In genomic region chrX:108834090-108834774, GRCm38 (mm10) we compare ENCODE assay signal across 8 mouse cellular contexts. TPM values are rescaled to one million over a fixed set of nuclear protein-coding genes. Genes with fewer than 3 reads are reported as not detected.
DNase-seq lines count a peak whose midpoint lies in the region; ATAC-seq and TF ChIP-seq lines count a peak whose summit lies in the region.

Gene Brwd3, minus strand, starts transcription at chrX:108834372.

- DNase-seq in c-Kit-negative CD71-positive TER-119-positive erythroid progenitor cells, embryonic 14.5 days (ENCODE audit: low read depth, low spot score): peak; percentile 67
- DNase-seq in fibroblast of lung, adult 2 months (ENCODE audit: low read depth): peak; percentile 81
- peak; percentile 84 to 94 for DNase-seq in kidney, postnatal 25 days
- peak; percentile 75 to 80 (median 76) for DNase-seq in liver, embryonic 14.5 days (ENCODE audit: low read depth in 3 of 3, low spot score in 3 of 3)
- peak; percentile 83 for DNase-seq in neural tube, embryonic 11.5 days (ENCODE audit: low spot score)
- DNase-seq in stomach, postnatal 0 days (ENCODE audit: low spot score): peak; percentile 88

- H3K36me3 ChIP-seq in heart, embryonic 15.5 days: no peaks in the 10 kb centered on the region
- H3K36me3 ChIP-seq in liver, embryonic 14.5 days (replicated peaks; ENCODE audit: control insufficient read depth, insufficient read depth, low read depth): no peaks in the 10 kb centered on the region
- no peaks in the 10 kb centered on the region for H3K36me3 ChIP-seq in neural tube, embryonic 11.5 days (ENCODE audit: control insufficient read depth, insufficient read depth, low read length)
- H3K36me3 ChIP-seq in stomach, postnatal 0 days (ENCODE audit: control insufficient read depth, insufficient read depth, low read length): no peaks in the 10 kb centered on the region

- H3K9ac ChIP-seq in heart, embryonic 15.5 days: peak within 1 kb of the TSS; percentile 57
- H3K9ac ChIP-seq in liver, embryonic 14.5 days (replicated peaks): peak within 1 kb of the TSS; percentile 75
- peak within 1 kb of the TSS; percentile 60 for H3K9ac ChIP-seq in neural tube, embryonic 11.5 days (ENCODE audit: low read length)
- H3K9ac ChIP-seq in stomach, postnatal 0 days (ENCODE audit: low read length): peak within 1 kb of the TSS; percentile 64

- H3K4me3 ChIP-seq in heart, embryonic 15.5 days: peak within 1 kb of the TSS; percentile 67
- H3K4me3 ChIP-seq in liver, embryonic 14.5 days (ENCODE audit: insufficient read depth in 1 of 2, low read depth in 2 of 2, low read length in 2 of 2): peak within 1 kb of the TSS; percentile 67 to 96
- peak within 1 kb of the TSS; percentile 47 for H3K4me3 ChIP-seq in neural tube, embryonic 11.5 days (ENCODE audit: low read depth, low read length)
- peak within 1 kb of the TSS; percentile 56 for H3K4me3 ChIP-seq in stomach, postnatal 0 days (ENCODE audit: low read depth, low read length)

- 14% methylated on average over 31 of the region's 39 CpGs for WGBS in heart, embryonic 15.5 days
- WGBS in liver, embryonic 14.5 days (ENCODE audit: insufficient replicate concordance): 14% methylated on average over 35 of the region's 39 CpGs
- 15% methylated on average over 34 of the region's 39 CpGs for WGBS in neural tube, embryonic 11.5 days
- WGBS in stomach, postnatal 0 days: 16% methylated on average over 31 of the region's 39 CpGs

- peak within 1 kb of the TSS; percentile 60 for H3K4me2 ChIP-seq in heart, embryonic 15.5 days
- peak within 1 kb of the TSS; percentile 70 for H3K4me2 ChIP-seq in liver, embryonic 14.5 days (ENCODE audit: low read depth)
- peak within 1 kb of the TSS; percentile 49 for H3K4me2 ChIP-seq in neural tube, embryonic 11.5 days (ENCODE audit: low read depth)
- peak within 1 kb of the TSS; percentile 52 for H3K4me2 ChIP-seq in stomach, postnatal 0 days (replicated peaks; ENCODE audit: low read depth)

- TF ChIP-seq EP300 in liver, embryonic 14.5 days (IDR thresholded peaks at IDR 0.05; ENCODE audit: low read depth): no peak
- no peak for TF ChIP-seq EP300 in stomach, postnatal 0 days (optimal IDR thresholded peaks at IDR 0.05)

- H3K4me1 ChIP-seq in heart, embryonic 15.5 days (replicated peaks): no peaks in the 10 kb centered on the region
- no peaks in the 10 kb centered on the region; a peak in 1 of 4 replicates for H3K4me1 ChIP-seq in liver, embryonic 14.5 days (replicated peaks; ENCODE audit: control insufficient read depth in 2 of 2, insufficient read depth in 2 of 2, low read length in 1 of 2)
- H3K4me1 ChIP-seq in neural tube, embryonic 11.5 days (ENCODE audit: control insufficient read depth, insufficient read depth, low read length): no peaks in the 10 kb centered on the region
- H3K4me1 ChIP-seq in stomach, postnatal 0 days (replicated peaks; ENCODE audit: control insufficient read depth, insufficient read depth): no peaks in the 10 kb centered on the region

- H3K9me3 ChIP-seq in heart, embryonic 15.5 days (replicated peaks): no peaks in the 10 kb centered on the region
- no peaks in the 10 kb centered on the region for H3K9me3 ChIP-seq in liver, embryonic 14.5 days (ENCODE audit: control insufficient read depth, low read length)
- H3K9me3 ChIP-seq in neural tube, embryonic 11.5 days (ENCODE audit: control insufficient read depth, low read length): no peaks in the 10 kb centered on the region
- no peaks in the 10 kb centered on the region for H3K9me3 ChIP-seq in stomach, postnatal 0 days (ENCODE audit: control insufficient read depth, low read length)

- peak; percentile 68 for TF ChIP-seq CTCF in liver, embryonic 14.5 days (IDR thresholded peaks at IDR 0.05; ENCODE audit: low read depth)
- TF ChIP-seq CTCF in stomach, postnatal 0 days (IDR thresholded peaks at IDR 0.05; ENCODE audit: low read depth): peak; percentile 63

- H3K27me3 ChIP-seq in heart, embryonic 15.5 days: no peaks in the 10 kb centered on the region
- no peaks in the 10 kb centered on the region for H3K27me3 ChIP-seq in liver, embryonic 14.5 days (ENCODE audit: control insufficient read depth, insufficient read depth, low read length)
- no peaks in the 10 kb centered on the region for H3K27me3 ChIP-seq in neural tube, embryonic 11.5 days (ENCODE audit: control insufficient read depth, insufficient read depth, low read length)
- no peaks in the 10 kb centered on the region for H3K27me3 ChIP-seq in stomach, postnatal 0 days (ENCODE audit: control insufficient read depth, insufficient read depth, low read length)

- ATAC-seq in CD4-positive, CD25-positive, alpha-beta regulatory T cell, adult 4 months: peak; percentile 90
- peak; percentile 96 for ATAC-seq in heart, embryonic 15.5 days (replicated peaks; ENCODE audit: insufficient number of reproducible peaks, insufficient read depth, low FRiP score, low read depth)
- peak; percentile 91 for ATAC-seq in liver, embryonic 14.5 days (ENCODE audit: insufficient read depth)
- ATAC-seq in neural tube, embryonic 11.5 days (ENCODE audit: insufficient read depth, low FRiP score, low TSS enrichment): peak; percentile 89
- peak; percentile 99 for ATAC-seq in stomach, postnatal 0 days (ENCODE audit: low FRiP score, low TSS enrichment)

- H3K27ac ChIP-seq in heart, embryonic 15.5 days: peak within 1 kb of the TSS; percentile 89
- peak within 1 kb of the TSS; percentile 77 for H3K27ac ChIP-seq in liver, embryonic 14.5 days
- no peak within 1 kb of the TSS for H3K27ac ChIP-seq in neural tube, embryonic 11.5 days (ENCODE audit: low read depth, low read length)
- peak within 1 kb of the TSS; percentile 82 for H3K27ac ChIP-seq in stomach, postnatal 0 days (replicated peaks)

RNA-seq across cellular contexts. Expression of gene Brwd3, which starts in this region (rescaled TPM):
- polyA plus RNA-seq in CD4-positive, CD25-positive, alpha-beta regulatory T cell, adult 4 months (2017; shearing (Covaris generic)): 1 to 10 TPM; 4.7 to 5.2 TPM
- 1.5 and 2.0 TPM in 2 replicates for polyA plus RNA-seq in heart, embryonic 15.5 days (2015; fragmentation: Nextera tagmentation; extraction: Ambion mirVana)
- 0.90 and 1.1 TPM in 2 replicates for polyA plus RNA-seq in liver, embryonic 14.5 days (2012; rRNA removed)
- 0.87 and 0.96 TPM in 2 replicates for polyA plus RNA-seq in liver, embryonic 14.5 days (2014; fragmentation: Nextera tagmentation; extraction: Ambion mirVana)
- polyA plus RNA-seq in neural tube, embryonic 11.5 days (2014; fragmentation: Nextera tagmentation; extraction: Ambion mirVana): 3.1 and 3.4 TPM in 2 replicates
- polyA plus RNA-seq in stomach, postnatal 0 days (2015; fragmentation: Nextera tagmentation; extraction: Ambion mirVana): 1.5 TPM in 2 replicates
